Mouse (Mus musculus) MEL (cell line): ENCODE measurements around the gene Chuk. TPM values are rescaled to one million over a fixed set of nuclear protein-coding genes. Genes with fewer than 3 reads are reported as not detected.

Experiments used
- DNase-seq: peaks from one replicate; pipeline ENCODE4 v3.0.0; 2011; ENCODE audit warnings: low read depth, low spot score
- H3K27ac ChIP-seq: 2 replicates; pipeline ENCODE4 v1.5.1; 2012; ENCODE audit warnings: low read depth, mild to moderate bottlenecking, control low read depth, low read length, moderate library complexity; ENCODE audit not compliant: control insufficient read depth
- H3K27me3 ChIP-seq, 2 experiments: fragments of 150-350 bp in 1 of 2; sonication (generic) in 1 of 2; 2 replicates each; pipeline ENCODE4 v1.6.1; 2012; ENCODE audit warnings: low read length in 2 of 2, mild to moderate bottlenecking in 2 of 2, improper control_type of control experiment in 1 of 2, moderate library complexity in 1 of 2; ENCODE audit not compliant: insufficient read depth in 2 of 2, control insufficient read depth in 1 of 2
- H3K36me3 ChIP-seq, 2 experiments: 2 replicates each; pipeline ENCODE4 v1.6.1; 2012 to 2014; ENCODE audit warnings: low read length in 2 of 2, improper control_type of control experiment in 1 of 2, inconsistent platforms in 1 of 2, mild to moderate bottlenecking in 1 of 2; ENCODE audit not compliant: insufficient read depth in 2 of 2, control insufficient read depth in 1 of 2
- H3K4me1 ChIP-seq, 2 experiments: fragments of 150-350 bp in 1 of 2; sonication (generic) in 1 of 2; 2 replicates each; pipeline ENCODE4 v1.6.1; 2012; ENCODE audit warnings: low read length in 2 of 2, improper control_type of control experiment in 1 of 2, mild to moderate bottlenecking in 1 of 2; ENCODE audit not compliant: insufficient read depth in 2 of 2, control insufficient read depth in 1 of 2
- H3K4me3 ChIP-seq, 2 experiments: fragments of 150-350 bp in 1 of 2; sonication (generic) in 1 of 2; 2 replicates each; pipeline ENCODE4 v1.5.1; 2012; ENCODE audit warnings: low read depth in 2 of 2, low read length in 2 of 2, mild to moderate bottlenecking in 2 of 2, moderate library complexity in 2 of 2, control low read depth in 1 of 2, improper control_type of control experiment in 1 of 2; ENCODE audit not compliant: control insufficient read depth in 1 of 2, insufficient read depth in 1 of 2
- H3K79me2 ChIP-seq: 2 replicates; pipeline ENCODE4 v1.6.1; 2012; ENCODE audit warnings: mild to moderate bottlenecking, low read length, moderate library complexity; ENCODE audit not compliant: control insufficient read depth, poor library complexity, insufficient read depth
- H3K9ac ChIP-seq: 2 replicates; pipeline ENCODE4 v1.6.1; 2012; ENCODE audit warnings: low read depth, mild to moderate bottlenecking, control low read depth, low read length, moderate library complexity; ENCODE audit not compliant: control insufficient read depth, poor library complexity, severe bottlenecking
- H3K9me3 ChIP-seq: fragments of 150-350 bp; sonication (generic); replicated peaks from 2 replicates; pipeline ENCODE4 v1.6.1; 2012; ENCODE audit warnings: mild to moderate bottlenecking, low read length, improper control_type of control experiment, moderate library complexity; ENCODE audit not compliant: insufficient read depth
- BHLHE40 ChIP-seq: IDR thresholded peaks from 2 replicates; pipeline ENCODE4 v1.6.1; 2012; ENCODE audit warnings: low read depth, mild to moderate bottlenecking, inconsistent platforms, low read length, improper control_type of control experiment, borderline replicate concordance
- CHD1 ChIP-seq: IDR thresholded peaks from 2 replicates; pipeline ENCODE4 v1.6.1; 2012; ENCODE audit warnings: low read depth, mild to moderate bottlenecking, inconsistent platforms, low read length, improper control_type of control experiment
- CHD2 ChIP-seq: IDR thresholded peaks from 2 replicates; pipeline ENCODE4 v1.6.1; 2011; ENCODE audit warnings: low read length, improper control_type of control experiment
- E2F4 ChIP-seq: IDR thresholded peaks from 2 replicates; pipeline ENCODE4 v1.6.1; 2011; ENCODE audit warnings: low read depth, low read length, improper control_type of control experiment, borderline replicate concordance
- EP300 ChIP-seq, 2 experiments: IDR thresholded peaks; 2 replicates each; pipeline ENCODE4 v1.6.1; 2011; ENCODE audit warnings: improper control_type of control experiment in 2 of 2, low read length in 2 of 2, low read depth in 1 of 2, mild to moderate bottlenecking in 1 of 2
- ETS1 ChIP-seq: IDR thresholded peaks from 2 replicates; pipeline ENCODE4 v1.6.1; 2012; ENCODE audit warnings: low read depth, mild to moderate bottlenecking, inconsistent platforms, low read length, improper control_type of control experiment, moderate library complexity
- GATA1 ChIP-seq: IDR thresholded peaks from 2 replicates; pipeline ENCODE4 v1.6.1; 2011; ENCODE audit warnings: low read depth, low read length, improper control_type of control experiment
- HCFC1 ChIP-seq: IDR thresholded peaks from 2 replicates; pipeline ENCODE4 v1.6.1; 2012; ENCODE audit warnings: low read depth, mild to moderate bottlenecking, inconsistent platforms, low read length, improper control_type of control experiment, moderate library complexity
- MAX ChIP-seq: IDR thresholded peaks from 2 replicates; pipeline ENCODE4 v1.6.1; 2011; ENCODE audit warnings: low read length, improper control_type of control experiment
- MEF2A ChIP-seq: IDR thresholded peaks from 2 replicates; pipeline ENCODE4 v1.6.1; 2014; ENCODE audit warnings: low read depth, mild to moderate bottlenecking, inconsistent platforms, low read length, improper control_type of control experiment; ENCODE audit not compliant: poor library complexity, insufficient replicate concordance, severe bottlenecking; ENCODE audit errors: extremely low read depth
- MYB ChIP-seq: IDR thresholded peaks from 2 replicates; pipeline ENCODE4 v1.6.1; 2011; ENCODE audit warnings: mild to moderate bottlenecking, low read depth, low read length, improper control_type of control experiment
- MYC ChIP-seq: IDR thresholded peaks from 2 replicates; pipeline ENCODE4 v1.6.1; 2011; ENCODE audit warnings: low read depth, mild to moderate bottlenecking, low read length, improper control_type of control experiment, moderate library complexity
- NELFE ChIP-seq: IDR thresholded peaks from 2 replicates; pipeline ENCODE4 v1.6.1; 2011; ENCODE audit warnings: low read depth, low read length, improper control_type of control experiment
- NRF1 ChIP-seq: IDR thresholded peaks from 2 replicates; pipeline ENCODE4 v1.6.1; 2014; ENCODE audit warnings: low read depth, mild to moderate bottlenecking, inconsistent platforms, low read length, improper control_type of control experiment, moderate library complexity; ENCODE audit not compliant: poor library complexity, insufficient read depth, severe bottlenecking
- POLR2A ChIP-seq, 2 experiments: IDR thresholded peaks; 2 replicates each; pipeline ENCODE4 v1.6.1; 2011 to 2012; ENCODE audit warnings: low read length in 2 of 2, mild to moderate bottlenecking in 2 of 2, control low read depth in 1 of 2, improper control_type of control experiment in 1 of 2, low read depth in 1 of 2, moderate library complexity in 1 of 2; ENCODE audit not compliant: control insufficient read depth in 1 of 2, insufficient read depth in 1 of 2, poor library complexity in 1 of 2
- POLR2AphosphoS2 ChIP-seq: IDR thresholded peaks from 2 replicates; pipeline ENCODE4 v1.6.1; 2011; ENCODE audit warnings: low read length, improper control_type of control experiment
- POLR2AphosphoS5 ChIP-seq: IDR thresholded peaks from 2 replicates; pipeline ENCODE4 v1.6.1; 2012; ENCODE audit warnings: low read depth, borderline replicate concordance, mild to moderate bottlenecking, inconsistent platforms, low read length, moderate library complexity, mixed read lengths
- RAD21 ChIP-seq: IDR thresholded peaks from 2 replicates; pipeline ENCODE4 v1.6.1; 2011; ENCODE audit warnings: mild to moderate bottlenecking, low read depth, low read length, improper control_type of control experiment
- RCOR1 ChIP-seq: IDR thresholded peaks from 2 replicates; pipeline ENCODE4 v1.6.1; 2012; ENCODE audit warnings: low read depth, mild to moderate bottlenecking, inconsistent platforms, low read length, improper control_type of control experiment
- SIN3A ChIP-seq: IDR thresholded peaks from 2 replicates; pipeline ENCODE4 v1.6.1; 2012; ENCODE audit warnings: low read length, improper control_type of control experiment, inconsistent platforms
- SMC3 ChIP-seq: IDR thresholded peaks from 2 replicates; pipeline ENCODE4 v1.6.1; 2011; ENCODE audit warnings: low read depth, low read length, improper control_type of control experiment
- TAL1 ChIP-seq: IDR thresholded peaks from 2 replicates; pipeline ENCODE4 v1.6.1; 2012; ENCODE audit warnings: mild to moderate bottlenecking, inconsistent platforms, low read length, moderate library complexity, mixed read lengths
- TBP ChIP-seq: IDR thresholded peaks from 2 replicates; pipeline ENCODE4 v1.8.0; 2011; ENCODE audit warnings: low read depth, low read length, improper control_type of control experiment
- TCF12 ChIP-seq: IDR thresholded peaks from 2 replicates; pipeline ENCODE4 v1.6.1; 2014; ENCODE audit warnings: low read depth, mild to moderate bottlenecking, inconsistent platforms, low read length, improper control_type of control experiment, moderate library complexity
- UBTF ChIP-seq: IDR thresholded peaks from 2 replicates; pipeline ENCODE4 v1.6.1; 2012; ENCODE audit warnings: low read depth, mild to moderate bottlenecking, inconsistent platforms, low read length, improper control_type of control experiment, moderate library complexity, borderline replicate concordance; ENCODE audit not compliant: insufficient read depth
- USF1 ChIP-seq: IDR thresholded peaks from 2 replicates; pipeline ENCODE4 v1.6.1; 2014; ENCODE audit warnings: low read depth, mild to moderate bottlenecking, inconsistent platforms, low read length, improper control_type of control experiment, moderate library complexity
- ZC3H11A ChIP-seq: IDR thresholded peaks from 2 replicates; pipeline ENCODE4 v1.6.1; 2012; ENCODE audit warnings: low read depth, mild to moderate bottlenecking, inconsistent platforms, low read length, improper control_type of control experiment
- ZMIZ1 ChIP-seq: IDR thresholded peaks from 2 replicates; pipeline ENCODE4 v1.6.1; 2012; ENCODE audit warnings: low read depth, mild to moderate bottlenecking, inconsistent platforms, low read length, improper control_type of control experiment, moderate library complexity
- polyA plus RNA-seq, 2 experiments: library from polyadenylated mRNA; stranded (reverse) in 1 of 2; unstranded in 1 of 2; fragments of >175 nt in 1 of 2; fragments of >200 nt in 1 of 2; gene quantifications; 2 replicates each; pipeline versions ENCODE4 v1.2.1 to v1.2.4; 2012; ENCODE audit warnings: low replicate concordance in 2 of 2, low read depth in 1 of 2; ENCODE audit not compliant: insufficient read length in 2 of 2, insufficient read depth in 1 of 2, missing spikeins in 1 of 2
- total RNA-seq: library from RNA; depleted of rRNA; stranded (reverse); fragments of 300-350 nt; gene quantifications from 2 replicates; pipeline ENCODE4 v1.2.3, GENCODE M21; 2012

Chuk gene
- total and polyA plus RNA-seq, 3 experiments, result 50.5 to 463 (median 58.3) TPM

GRCm38 (mm10) chr19:44069914-44070232 lies 37.4 kb downstream of the Chuk start:
- TF ChIP-seq E2F4 (0 out of 2 replicates have a peak, but pooled peaks have one; percentile 55), TBP (peak; percentile 54; the same call in 1 of the 2 replicates), POLR2AphosphoS2 (peak; percentile 66; the same call in 1 of the 2 replicates), NELFE (peak; percentile 58; the same call in 1 of the 2 replicates), MEF2A (no peak)
- Histone ChIP-seq H3K4me1 (peaks cover 8 to 12% of the 10 kb centered on the region in 2 experiments; a peak in 2 of 4 replicates), H3K9me3 (no peaks in the 10 kb centered on the region), H3K4me3 (peak overlapping the region; percentile 57 to 92), H3K27me3 (no peaks in the 10 kb centered on the region), H3K9ac (peak overlapping the region; percentile 71), H3K36me3 (peaks cover 22 to 23% of the 10 kb centered on the region in 2 experiments), H3K79me2 (peaks cover 23% of the 10 kb centered on the region), H3K27ac (peak overlapping the region; percentile 56)
- no peak for DNase-seq

DNA sequence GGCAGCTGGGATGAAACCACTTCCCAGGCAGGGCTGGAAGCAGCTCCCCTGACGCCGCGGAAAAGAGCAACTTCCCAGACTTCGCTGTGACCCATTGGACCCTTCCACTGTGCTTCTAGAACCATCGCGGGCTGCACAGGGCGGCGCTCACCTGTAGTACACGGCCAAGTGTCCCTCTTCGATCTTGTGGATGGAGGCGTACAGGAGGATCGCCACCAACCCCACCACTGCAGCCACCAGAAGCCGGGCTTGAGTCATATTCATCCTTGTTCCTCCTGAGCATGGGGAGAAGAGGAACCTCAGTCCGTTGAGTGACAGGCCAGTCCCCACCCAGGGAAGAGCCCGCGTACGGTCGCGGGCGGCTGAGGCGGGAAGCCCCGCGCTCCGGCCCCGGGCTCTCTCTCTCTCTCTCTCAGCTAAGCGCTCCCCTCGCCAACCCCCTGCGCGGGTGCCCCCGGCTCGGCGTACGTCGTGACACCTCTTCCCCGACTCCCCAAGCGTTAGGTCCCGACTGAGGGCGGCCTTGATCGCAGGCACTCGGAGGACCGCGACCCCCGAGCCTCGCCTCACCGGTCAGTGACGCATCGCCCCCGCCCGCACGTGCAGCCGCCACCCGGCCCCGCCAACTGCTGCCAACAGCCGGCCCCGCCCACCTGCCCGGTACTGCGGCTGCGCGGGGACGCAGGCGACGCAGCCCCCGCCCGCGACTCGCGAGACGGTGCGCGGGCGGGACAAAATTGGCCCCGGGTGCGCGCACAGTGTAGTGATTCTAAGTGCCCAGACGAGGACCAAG lies 38.0 kb downstream of the Chuk start, which contains the start of gene Erlin1:
Erlin1 (minus strand) TSS at position 665 of the 793 bp plus-strand sequence.
- Histone ChIP-seq H3K4me3 (peak within 1 kb of the TSS; percentile 92 to 97), H3K36me3 (peaks cover 23 to 24% of the 10 kb centered on the region in 2 experiments), H3K79me2 (peaks cover 23% of the 10 kb centered on the region), H3K4me1 (peaks cover 8 to 12% of the 10 kb centered on the region in 2 experiments; a peak in 2 of 4 replicates), H3K9me3 (no peaks in the 10 kb centered on the region), H3K27me3 (no peaks in the 10 kb centered on the region), H3K9ac (peak within 1 kb of the TSS; percentile 85), H3K27ac (peak within 1 kb of the TSS; percentile 70)
- peak; percentile 94 for DNase-seq
- no peak for TF ChIP-seq RAD21
- peak; percentile 87 for TF ChIP-seq MAX
- TF ChIP-seq NRF1, result peak; percentile 90
- peak; percentile 76 for TF ChIP-seq SIN3A
- peak; percentile 51 for TF ChIP-seq USF1
- 0 out of 2 replicates have a peak, but pooled peaks have one; percentile 35 for TF ChIP-seq CHD1
- TF ChIP-seq TBP, result 0 out of 2 replicates have a peak, but pooled peaks have one; percentile 31
- 0 out of 2 replicates have a peak, but pooled peaks have one; percentile 7 for TF ChIP-seq RCOR1
- TF ChIP-seq MYC, result peak; percentile 43; the same call in 1 of the 2 replicates
- TF ChIP-seq HCFC1, result peak; percentile 79
- TF ChIP-seq TCF12, result no peak; the same call in 1 of the 2 replicates
- 0 out of 2 replicates have a peak, but pooled peaks have one; percentile 39 for TF ChIP-seq MYB
- TF ChIP-seq UBTF, result peak; percentile 66; the same call in 1 of the 2 replicates
- no peak for TF ChIP-seq TAL1
- 0 out of 2 replicates have a peak, but pooled peaks have one; percentile 62 for TF ChIP-seq ZMIZ1
- no peak for TF ChIP-seq POLR2AphosphoS5
- TF ChIP-seq EP300 (IDR thresholded peaks at IDR 0.05; ENCODE audit: low read depth in 1 of 2, low read length in 2 of 2), result no peak; a peak in 1 of 4 replicates
- 0 out of 2 replicates have a peak, but pooled peaks have one; percentile 21 for TF ChIP-seq ETS1
- peak; percentile 83 to 84 for TF ChIP-seq POLR2A (IDR thresholded peaks at IDR 0.05; ENCODE audit: control insufficient read depth in 1 of 2, insufficient read depth in 1 of 2, low read depth in 1 of 2, low read length in 2 of 2, poor library complexity in 1 of 2)
- no peak for TF ChIP-seq GATA1
- peak; percentile 88 for TF ChIP-seq NELFE
- TF ChIP-seq BHLHE40, result peak; percentile 99
- TF ChIP-seq SMC3, result no peak
- TF ChIP-seq CHD2, result peak; percentile 77
- TF ChIP-seq ZC3H11A, result no peak
- TF ChIP-seq E2F4, result peak; percentile 12; the same call in 1 of the 2 replicates
